Mouse (Mus musculus) stomach, postnatal 0 days (tissue): ENCODE measurements at regions not wholly inside any gene's neighbourhood (a gene's known extent, or its start where the extent isn't known, plus 50 kb on each side); places are given as distances from the start of the nearest gene placed in this dataset.

Source experiments
- ATAC-seq: fragments of 200-750 bp; cut with Nextera tagmentation; 2 replicates; pipeline ENCODE4 v1.8.0; 2017; ENCODE audit not compliant: low FRiP score, low TSS enrichment
- DNase-seq: peaks from one replicate; pipeline ENCODE4 v3.0.0-alpha.2; 2016; ENCODE audit warnings: low spot score
- H3K27ac ChIP-seq: fragments of 300-500 bp; sonication (generic); replicated peaks from 2 replicates; pipeline ENCODE4 v1.5.1; 2014; ENCODE audit warnings: mild to moderate bottlenecking, control low read depth
- H3K27me3 ChIP-seq: fragments of 300-500 bp; sonication (generic); 2 replicates; pipeline ENCODE4 v1.6.1; 2014; ENCODE audit warnings: low read length; ENCODE audit not compliant: control insufficient read depth, insufficient read depth
- H3K36me3 ChIP-seq: fragments of 300-500 bp; sonication (generic); 2 replicates; pipeline ENCODE4 v1.6.1; 2014; ENCODE audit warnings: low read length, mixed read lengths; ENCODE audit not compliant: control insufficient read depth, insufficient read depth
- H3K4me1 ChIP-seq: fragments of 300-500 bp; sonication (generic); replicated peaks from 2 replicates; pipeline ENCODE4 v1.6.1; 2014; ENCODE audit warnings: antibody characterized with exemption; ENCODE audit not compliant: control insufficient read depth, insufficient read depth
- H3K4me2 ChIP-seq: fragments of 300-500 bp; sonication (generic); replicated peaks from 2 replicates; pipeline ENCODE4 v1.6.1; 2014; ENCODE audit warnings: low read depth, mild to moderate bottlenecking, control low read depth, moderate library complexity
- H3K4me3 ChIP-seq: fragments of 300-500 bp; sonication (generic); 2 replicates; pipeline ENCODE4 v1.5.1; 2014; ENCODE audit warnings: low read depth, low read length, control low read depth
- H3K9ac ChIP-seq: fragments of 300-500 bp; sonication (generic); 2 replicates; pipeline ENCODE4 v1.6.1; 2014; ENCODE audit warnings: mild to moderate bottlenecking, low read length, control low read depth, mixed read lengths
- H3K9me3 ChIP-seq: fragments of 300-500 bp; sonication (generic); 2 replicates; pipeline ENCODE4 v1.6.1; 2016; ENCODE audit warnings: low read length; ENCODE audit not compliant: control insufficient read depth
- CTCF ChIP-seq: IDR thresholded peaks from 2 replicates; pipeline ENCODE4 v1.5.1; 2016; ENCODE audit warnings: antibody characterized with exemption, low read depth, mild to moderate bottlenecking, moderate library complexity
- EP300 ChIP-seq: optimal IDR thresholded peaks from 2 replicates; pipeline ENCODE3; 2016; ENCODE audit warnings: antibody characterized with exemption
- WGBS: fragments of 180-500 bp; shearing (Covaris S2); extraction: QIAGEN DNeasy Blood & Tissue Kit; methylation state at CpG from one replicate; pipeline ENCODE4 v1.1.7; 2014; 5-methylcytosine and 5-hydroxymethylcytosine counted together

- Histone ChIP-seq H3K9ac (no peak overlapping the region), H3K4me2 (no peak overlapping the region), H3K4me1 (no peaks in the 10 kb centered on the region), H3K9me3 (no peaks in the 10 kb centered on the region), H3K36me3 (no peaks in the 10 kb centered on the region), H3K27ac (no peak overlapping the region), H3K27me3 (no peaks in the 10 kb centered on the region), H3K4me3 (no peak overlapping the region)
- ATAC-seq (no peak), DNase-seq (no peak)
- WGBS, result 74% methylated on average over 3 of the region's 3 CpGs
- no peak for TF ChIP-seq CTCF
- no peak for TF ChIP-seq EP300
Observed at GRCm38 (mm10) chr11:17853832-17854231, 99.8 kb downstream of the Etaa1 start.

GRCm38 (mm10) chr11:17859364-17860131 is 94.1 kb downstream of the Etaa1 start:
- H3K27ac ChIP-seq, result 0 out of 2 replicates have a peak overlapping the region, but pooled peaks have one; percentile 14
- H3K9me3 ChIP-seq, result no peaks in the 10 kb centered on the region
- DNase-seq (no peak), ATAC-seq (no peak)
- no peaks in the 10 kb centered on the region for H3K36me3 ChIP-seq
- H3K9ac ChIP-seq, result no peak overlapping the region
- no peaks in the 10 kb centered on the region for H3K27me3 ChIP-seq
- H3K4me3 ChIP-seq, result no peak overlapping the region
- 29% methylated on average over 9 of the region's 9 CpGs for WGBS
- TF ChIP-seq EP300, result no peak
- no peak for TF ChIP-seq CTCF
- no peaks in the 10 kb centered on the region for H3K4me1 ChIP-seq
- no peak overlapping the region for H3K4me2 ChIP-seq

GRCm38 (mm10) chr11:17864833-17865397 is 88.8 kb downstream of the Etaa1 start:
- H3K4me1 ChIP-seq, result no peaks in the 10 kb centered on the region
- no peaks in the 10 kb centered on the region for H3K27me3 ChIP-seq
- no peak overlapping the region for H3K9ac ChIP-seq
- no peaks in the 10 kb centered on the region for H3K9me3 ChIP-seq
- H3K4me2 ChIP-seq, result no peak overlapping the region
- no peak overlapping the region for H3K27ac ChIP-seq
- H3K36me3 ChIP-seq, result no peaks in the 10 kb centered on the region
- TF ChIP-seq EP300, result no peak
- ATAC-seq (no peak), DNase-seq (no peak)
- no peak overlapping the region for H3K4me3 ChIP-seq
- WGBS, result 35% methylated on average over 4 of the region's 4 CpGs

DNA sequence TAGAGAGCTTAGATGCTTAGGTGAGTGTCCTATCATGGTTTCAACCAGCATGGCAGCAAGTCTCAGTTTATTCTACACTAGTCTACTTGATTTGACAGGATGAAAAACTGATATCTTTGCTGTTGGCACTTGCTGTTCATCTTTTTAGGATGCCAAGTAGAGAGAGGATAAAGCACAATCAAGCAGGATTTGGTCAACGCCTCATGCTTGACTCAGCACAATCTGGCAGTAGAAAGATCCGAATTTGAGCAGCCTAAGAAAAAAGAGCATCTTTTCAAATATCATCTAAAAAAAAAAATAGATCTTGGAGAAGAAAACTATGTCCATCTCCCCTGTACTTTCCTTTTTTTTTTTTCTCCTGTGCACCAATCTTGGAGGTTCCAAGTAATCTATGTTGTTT is 83.0 kb downstream of the Etaa1 start:
- no peaks in the 10 kb centered on the region for H3K4me1 ChIP-seq
- no peak overlapping the region for H3K27ac ChIP-seq
- H3K36me3 ChIP-seq, result no peaks in the 10 kb centered on the region
- H3K4me3 ChIP-seq, result no peak overlapping the region
- no peaks in the 10 kb centered on the region for H3K27me3 ChIP-seq
- H3K4me2 ChIP-seq, result no peak overlapping the region
- no peak for DNase-seq
- no peak overlapping the region for H3K9ac ChIP-seq
- ATAC-seq, result no peak
- TF ChIP-seq CTCF (no peak), EP300 (no peak)
- 64% methylated on average over 2 of the region's 2 CpGs for WGBS
- H3K9me3 ChIP-seq, result no peaks in the 10 kb centered on the region

DNA sequence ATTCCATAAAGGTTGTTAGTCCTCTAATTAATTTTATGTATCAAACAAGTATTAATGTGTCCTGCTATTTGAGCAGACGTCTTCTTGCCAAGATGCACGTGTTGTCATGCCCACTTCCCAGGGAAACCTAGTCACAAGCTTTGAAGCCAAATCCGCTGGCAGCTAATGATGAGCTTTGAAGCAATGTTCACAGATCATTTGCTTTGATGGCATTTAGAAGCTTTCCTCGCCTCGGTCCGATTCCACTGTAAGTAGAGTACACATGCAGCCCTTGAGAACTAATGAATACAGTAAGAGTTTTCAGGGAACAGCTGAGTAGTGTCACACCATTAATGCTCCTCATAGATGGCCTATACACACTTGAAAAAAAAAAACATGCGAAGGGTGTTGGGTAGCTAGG is 81.8 kb downstream of the Etaa1 start:
- DNase-seq, result no peak
- 56% methylated on average over 7 of the region's 7 CpGs for WGBS

GRCm38 (mm10) chr11:17883276-17883675 is 70.4 kb downstream of the Etaa1 start:
- no peaks in the 10 kb centered on the region for H3K4me1 ChIP-seq

More for the DNA sequence above, 81.8 kb downstream of the Etaa1 start:
- Histone ChIP-seq H3K27ac (no peak overlapping the region), H3K4me2 (no peak overlapping the region), H3K27me3 (no peaks in the 10 kb centered on the region), H3K4me3 (no peak overlapping the region), H3K9ac (no peak overlapping the region), H3K36me3 (no peaks in the 10 kb centered on the region), H3K9me3 (no peaks in the 10 kb centered on the region), H3K4me1 (no peaks in the 10 kb centered on the region)
- TF ChIP-seq EP300, result no peak
- no peak for ATAC-seq

More at GRCm38 (mm10) chr11:17883276-17883675, 70.4 kb downstream of the Etaa1 start:
- no peak for DNase-seq
- Histone ChIP-seq H3K4me2 (no peak overlapping the region), H3K9me3 (no peaks in the 10 kb centered on the region), H3K36me3 (no peaks in the 10 kb centered on the region), H3K27me3 (no peaks in the 10 kb centered on the region), H3K4me3 (no peak overlapping the region), H3K27ac (no peak overlapping the region), H3K9ac (no peak overlapping the region)
- TF ChIP-seq CTCF (no peak), EP300 (no peak)
- ATAC-seq, result no peak
- 60% methylated on average over 1 of the region's 1 CpGs for WGBS
